Mouse (Mus musculus) neural tube, embryonic 11.5 days (tissue): ENCODE data around the gene Pla2g16. TPM values are rescaled to one million over a fixed set of nuclear protein-coding genes. Genes with fewer than 3 reads are reported as not detected.
A peak's percentile ranks its signal among the peaks of the same experiment; 100 is the strongest.

Experiments
- ATAC-seq: fragments of 200-750 bp; cut with Nextera tagmentation; 2 replicates; pipeline ENCODE4 v1.8.0; 2017; ENCODE audit warnings: moderate number of reproducible peaks, mild to moderate bottlenecking, moderate TSS enrichment, moderate library complexity; ENCODE audit not compliant: insufficient read depth, low FRiP score, low TSS enrichment
- DNase-seq: peaks from one replicate; pipeline ENCODE4 v3.0.0-alpha.2; 2015; ENCODE audit warnings: low spot score
- H3K27ac ChIP-seq: fragments of 300-500 bp; sonication (generic); 2 replicates; pipeline ENCODE4 v1.5.1; 2014; ENCODE audit warnings: low read depth, mild to moderate bottlenecking, low read length
- H3K27me3 ChIP-seq: fragments of 300-500 bp; sonication (generic); 2 replicates; pipeline ENCODE4 v1.6.1; 2014; ENCODE audit warnings: mild to moderate bottlenecking, low read length, mixed read lengths; ENCODE audit not compliant: control insufficient read depth, insufficient read depth
- H3K36me3 ChIP-seq: fragments of 300-500 bp; sonication (generic); 2 replicates; pipeline ENCODE4 v1.6.1; 2014; ENCODE audit warnings: mild to moderate bottlenecking, low read length, moderate library complexity, mixed read lengths; ENCODE audit not compliant: control insufficient read depth, insufficient read depth
- H3K4me1 ChIP-seq: fragments of 300-500 bp; sonication (generic); 2 replicates; pipeline ENCODE4 v1.6.1; 2014; ENCODE audit warnings: low read length, mixed read lengths; ENCODE audit not compliant: control insufficient read depth, insufficient read depth
- H3K4me2 ChIP-seq: fragments of 300-500 bp; sonication (generic); 2 replicates; pipeline ENCODE4 v1.6.1; 2014; ENCODE audit warnings: low read depth, mild to moderate bottlenecking, moderate library complexity
- H3K4me3 ChIP-seq: fragments of 300-500 bp; sonication (generic); 2 replicates; pipeline ENCODE4 v1.5.1; 2014; ENCODE audit warnings: low read depth, low read length
- H3K9ac ChIP-seq: fragments of 300-500 bp; sonication (generic); 2 replicates; pipeline ENCODE4 v1.6.1; 2014; ENCODE audit warnings: mild to moderate bottlenecking, low read length
- H3K9me3 ChIP-seq: fragments of 300-500 bp; sonication (generic); 2 replicates; pipeline ENCODE4 v1.6.1; 2016; ENCODE audit warnings: low read length; ENCODE audit not compliant: control insufficient read depth
- WGBS: fragments of 180-500 bp; shearing (Covaris S2); extraction: QIAGEN DNeasy Blood & Tissue Kit; methylation state at CpG from one replicate; pipeline ENCODE4 v1.1.7; 2014; 5-methylcytosine and 5-hydroxymethylcytosine counted together
- polyA plus RNA-seq: library from polyadenylated mRNA; unstranded; fragments of >200 nt; fragmentation: Nextera tagmentation; extraction: Ambion mirVana; gene quantifications from 2 replicates; pipeline ENCODE4 v1.2.1, GENCODE M21; 2014

Gene Pla2g16
- polyA plus RNA-seq, 1 experiment from 2014 or later = 5.0 TPM

GRCm38 (mm10) chr19:7595534-7595933 lies 38.3 kb downstream of the Pla2g16 start:
- no peak overlapping the region for H3K9ac ChIP-seq
- no peak overlapping the region for H3K4me2 ChIP-seq
- H3K36me3 ChIP-seq = no peaks in the 10 kb centered on the region
- ATAC-seq = no peak
- H3K27ac ChIP-seq = no peak overlapping the region
- no peak overlapping the region for H3K4me3 ChIP-seq
- no peaks in the 10 kb centered on the region for H3K4me1 ChIP-seq
- DNase-seq = peak; percentile 49
- H3K9me3 ChIP-seq = no peaks in the 10 kb centered on the region
- 31% methylated on average over 2 of the region's 2 CpGs for WGBS
- H3K27me3 ChIP-seq = no peaks in the 10 kb centered on the region

- no peaks in the 10 kb centered on the region for H3K36me3 ChIP-seq
- no peak overlapping the region for H3K4me2 ChIP-seq
- ATAC-seq (no peak), DNase-seq (no peak)
- H3K9me3 ChIP-seq = no peaks in the 10 kb centered on the region
- H3K27ac ChIP-seq = no peak overlapping the region
- no peaks in the 10 kb centered on the region for H3K4me1 ChIP-seq
- H3K4me3 ChIP-seq = no peak overlapping the region
- H3K27me3 ChIP-seq = no peaks in the 10 kb centered on the region
- WGBS = 67% methylated on average over 4 of the region's 4 CpGs
- H3K9ac ChIP-seq = no peak overlapping the region
Measured at GRCm38 (mm10) chr19:7598481-7598880, 41.2 kb downstream of the Pla2g16 start.

- ATAC-seq (no peak), DNase-seq (no peak)
- Histone ChIP-seq H3K36me3 (no peaks in the 10 kb centered on the region), H3K4me3 (no peak overlapping the region), H3K4me1 (0 out of 2 replicates have a peak, but pooled peaks cover 2% of the 10 kb centered on the region), H3K27ac (no peak overlapping the region), H3K27me3 (no peaks in the 10 kb centered on the region), H3K9ac (no peak overlapping the region), H3K9me3 (no peaks in the 10 kb centered on the region), H3K4me2 (no peak overlapping the region)
- WGBS = 80% methylated on average over 4 of the region's 4 CpGs
Measured at GRCm38 (mm10) chr19:7601551-7601950, 44.3 kb downstream of the Pla2g16 start.

- H3K36me3 ChIP-seq = no peaks in the 10 kb centered on the region
- H3K27ac ChIP-seq = no peak overlapping the region
- no peaks in the 10 kb centered on the region for H3K27me3 ChIP-seq
- H3K9me3 ChIP-seq = no peaks in the 10 kb centered on the region
- ATAC-seq (no peak), DNase-seq (no peak)
- no peak overlapping the region for H3K4me2 ChIP-seq
- H3K4me1 ChIP-seq = peaks cover 2% of the 10 kb centered on the region; the same call in 1 of the 2 replicates
- 91% methylated on average over 10 of the region's 10 CpGs for WGBS
- no peak overlapping the region for H3K9ac ChIP-seq
- no peak overlapping the region for H3K4me3 ChIP-seq
Measured at GRCm38 (mm10) chr19:7604107-7604506, 46.8 kb downstream of the Pla2g16 start.

- Histone ChIP-seq H3K4me2 (no peak overlapping the region), H3K27me3 (no peaks in the 10 kb centered on the region), H3K9ac (no peak overlapping the region), H3K9me3 (no peaks in the 10 kb centered on the region), H3K27ac (no peak overlapping the region), H3K4me1 (peaks cover 2% of the 10 kb centered on the region; the same call in 1 of the 2 replicates), H3K4me3 (no peak overlapping the region), H3K36me3 (no peaks in the 10 kb centered on the region)
- no peak for DNase-seq
- no peak for ATAC-seq
Measured at GRCm38 (mm10) chr19:7605013-7605412, 47.8 kb downstream of the Pla2g16 start.

GRCm38 (mm10) chr19:7605930-7606783 lies 48.9 kb downstream of the Pla2g16 start:
- Histone ChIP-seq H3K27ac (no peak overlapping the region), H3K27me3 (no peaks in the 10 kb centered on the region), H3K36me3 (no peaks in the 10 kb centered on the region), H3K4me1 (peaks cover 2% of the 10 kb centered on the region; the same call in 1 of the 2 replicates), H3K9me3 (no peaks in the 10 kb centered on the region), H3K9ac (no peak overlapping the region), H3K4me3 (peak overlapping the region; percentile 4; the same call in 1 of the 2 replicates), H3K4me2 (peak overlapping the region; percentile 38)
- no peak for DNase-seq
- no peak for ATAC-seq
- WGBS = 4% methylated on average over 15 of the region's 15 CpGs

GRCm38 (mm10) chr19:7606801-7607689 lies 49.8 kb downstream of the Pla2g16 start, which contains the start of gene Lgals12:
Gene Lgals12, minus strand, starts transcription at chr19:7607193.
- Histone ChIP-seq H3K27me3 (peaks cover 5% of the 10 kb centered on the region; the same call in 1 of the 2 replicates), H3K36me3 (no peaks in the 10 kb centered on the region), H3K9ac (no peak within 1 kb of the TSS), H3K9me3 (no peaks in the 10 kb centered on the region), H3K4me2 (peak within 1 kb of the TSS; percentile 38), H3K4me1 (peaks cover 2% of the 10 kb centered on the region; the same call in 1 of the 2 replicates), H3K27ac (no peak within 1 kb of the TSS), H3K4me3 (peak within 1 kb of the TSS; percentile 4; the same call in 1 of the 2 replicates)
- 7% methylated on average over 15 of the region's 15 CpGs for WGBS
- ATAC-seq (no peak), DNase-seq (no peak)

- Histone ChIP-seq H3K27ac (no peak overlapping the region), H3K36me3 (no peaks in the 10 kb centered on the region), H3K9me3 (no peaks in the 10 kb centered on the region)
Measured at GRCm38 (mm10) chr19:7607690-7608201, 50.5 kb downstream of the Pla2g16 start.

More at GRCm38 (mm10) chr19:7607690-7608201, 50.5 kb downstream of the Pla2g16 start:
- Histone ChIP-seq H3K27me3 (peaks cover 11% of the 10 kb centered on the region; the same call in 1 of the 2 replicates), H3K4me3 (no peak overlapping the region), H3K4me1 (peaks cover 2% of the 10 kb centered on the region; the same call in 1 of the 2 replicates), H3K9ac (no peak overlapping the region), H3K4me2 (no peak overlapping the region)
- no peak for DNase-seq
- ATAC-seq = no peak
- WGBS = 74% methylated on average over 7 of the region's 7 CpGs
